Mouse (Mus musculus) ES-E14 (cell line): ENCODE measurements around the gene Gimap3.

Source experiments
- CHD2 ChIP-seq: IDR thresholded peaks from 2 replicates; pipeline ENCODE4 v1.6.1; 2014; ENCODE audit warnings: mild to moderate bottlenecking, low read depth, low read length, inconsistent platforms
- MAFK ChIP-seq: IDR thresholded peaks from 2 replicates; pipeline ENCODE4 v1.6.1; 2014; ENCODE audit warnings: mild to moderate bottlenecking, low read depth, low read length, inconsistent platforms; ENCODE audit not compliant: insufficient read depth
- ZC3H11A ChIP-seq: IDR thresholded peaks from 2 replicates; pipeline ENCODE4 v1.6.1; 2012; ENCODE audit warnings: low read depth, mild to moderate bottlenecking, inconsistent platforms, low read length, borderline replicate concordance

GRCm38 (mm10) chr6:48723468-48723867 lies 47.2 kb downstream of the Gimap3 start:
- TF ChIP-seq ZC3H11A (no peak), CHD2 (no peak), MAFK (no peak)
